Mouse (Mus musculus): ENCODE results near the gene Hist2h2bb. TPM values are rescaled to one million over a fixed set of nuclear protein-coding genes. Genes with fewer than 3 reads are reported as not detected.

Hist2h2bb gene
- total and polyA plus RNA-seq, 2 experiments from 2014 or later: 0.59 to 225 TPM

DNA sequence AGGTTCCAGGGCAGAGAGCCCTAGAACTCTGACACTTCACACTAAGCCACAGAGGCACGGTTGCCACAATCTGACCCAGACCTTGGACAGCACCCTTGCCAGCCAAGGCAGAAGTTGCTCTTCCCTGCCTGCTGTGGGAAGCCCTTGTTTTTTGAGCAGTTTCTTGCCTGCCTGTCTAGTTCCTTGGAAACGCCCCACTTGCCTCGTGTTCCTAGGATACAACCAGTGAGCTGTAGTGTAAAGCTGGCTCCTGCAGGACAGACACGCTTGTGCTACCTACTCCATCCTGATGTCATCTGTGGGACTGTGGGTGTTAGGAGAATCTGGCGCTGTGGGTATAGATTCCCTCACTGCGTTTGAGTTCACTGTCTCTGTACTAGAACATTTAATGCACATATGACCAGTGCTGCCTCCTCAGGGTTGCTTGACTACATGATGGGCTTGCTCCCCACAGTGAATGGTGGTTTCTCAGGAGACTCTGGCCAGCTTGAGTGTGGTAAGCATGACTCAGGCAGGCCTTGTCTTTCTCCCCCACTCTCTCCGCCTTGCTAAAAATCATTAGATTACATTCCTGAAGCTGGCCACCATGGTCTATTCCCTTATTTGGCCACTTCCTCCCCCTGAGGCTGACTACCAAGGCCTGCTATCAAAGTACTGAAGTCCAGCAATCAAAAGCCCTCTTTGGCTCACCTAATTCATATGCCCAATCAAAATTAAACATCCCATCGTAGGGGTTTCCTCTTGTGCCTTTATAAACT is 43.0 kb downstream of the Hist2h2bb start:
- H3K9me3 ChIP-seq (replicated peaks; ENCODE audit: control insufficient read depth, low read length): no peaks in the 10 kb centered on the region
- no peak overlapping the region for H3K4me3 ChIP-seq (ENCODE audit: low read depth, low read length)
- DNase-seq (ENCODE audit: low spot score) (no peak), ATAC-seq (ENCODE audit: insufficient read depth, low read depth) (no peak)
- no peaks in the 10 kb centered on the region for H3K4me1 ChIP-seq (ENCODE audit: control insufficient read depth, insufficient read depth)
- no peak overlapping the region for H3K4me2 ChIP-seq (ENCODE audit: low read depth, low read length)
- H3K27ac ChIP-seq (ENCODE audit: low read depth): no peak overlapping the region
- H3K36me3 ChIP-seq (replicated peaks; ENCODE audit: control insufficient read depth, insufficient read depth, low read length): no peaks in the 10 kb centered on the region
- 47% methylated on average over 8 of the region's 8 CpGs for WGBS
- TF ChIP-seq CTCF (IDR thresholded peaks at IDR 0.05; ENCODE audit: low read depth): no peak
- no peak for TF ChIP-seq EP300 (IDR thresholded peaks at IDR 0.05; ENCODE audit: low read depth)
- H3K9ac ChIP-seq (replicated peaks; ENCODE audit: low read depth, low read length): no peak overlapping the region
- no peaks in the 10 kb centered on the region for H3K27me3 ChIP-seq (ENCODE audit: control insufficient read depth, insufficient read depth, low read length)

Small RNA genes lying within 50 kb of the gene (microRNA-seq; reads per million reads assigned to microRNA genes)
- gene Gm44492: 0.54 reads per million
- gene Gm47311: not detected
- gene Gm47313: not detected

Other genes with a start within 250 kb of the Hist2h2bb start
- 10.5 and 17.3 TPM in 2 replicates for gene Vps45, start 211.3 kb upstream of the Hist2h2bb start, total RNA-seq (2014; rRNA removed; ENCODE audit: low replicate concordance)
- 42.9 and 49.4 TPM in 2 replicates for gene Vps45, start 211.3 kb upstream of the Hist2h2bb start, polyA plus RNA-seq (2015; fragmentation: Nextera tagmentation; extraction: Ambion mirVana)
- gene Otud7b, start 165.2 kb upstream of the Hist2h2bb start, total RNA-seq (2014; rRNA removed; ENCODE audit: low replicate concordance): 17.6 and 21.9 TPM in 2 replicates
- gene Otud7b, start 165.2 kb upstream of the Hist2h2bb start, polyA plus RNA-seq (2015; fragmentation: Nextera tagmentation; extraction: Ambion mirVana): 16.8 and 21.7 TPM in 2 replicates
- 4.4 and 18.9 TPM in 2 replicates for gene Mtmr11, start 107.7 kb upstream of the Hist2h2bb start, total RNA-seq (2014; rRNA removed; ENCODE audit: low replicate concordance)
- gene Mtmr11, start 107.7 kb upstream of the Hist2h2bb start, polyA plus RNA-seq (2015; fragmentation: Nextera tagmentation; extraction: Ambion mirVana): 6.8 and 6.9 TPM in 2 replicates
- 34.5 and 41.7 TPM in 2 replicates for gene Sf3b4, start 97.4 kb upstream of the Hist2h2bb start, total RNA-seq (2014; rRNA removed; ENCODE audit: low replicate concordance)
- gene Sf3b4, start 97.4 kb upstream of the Hist2h2bb start, polyA plus RNA-seq (2015; fragmentation: Nextera tagmentation; extraction: Ambion mirVana): 48.3 and 48.6 TPM in 2 replicates
- 9.8 and 15.4 TPM in 2 replicates for gene Sv2a, start 88.6 kb upstream of the Hist2h2bb start, total RNA-seq (2014; rRNA removed; ENCODE audit: low replicate concordance)
- 10.8 and 11.2 TPM in 2 replicates for gene Sv2a, start 88.6 kb upstream of the Hist2h2bb start, polyA plus RNA-seq (2015; fragmentation: Nextera tagmentation; extraction: Ambion mirVana)
- gene Bola1, start 50.0 kb upstream of the Hist2h2bb start, total RNA-seq (2014; rRNA removed; ENCODE audit: low replicate concordance): 30.0 and 78.1 TPM in 2 replicates
- gene Bola1, start 50.0 kb upstream of the Hist2h2bb start, polyA plus RNA-seq (2015; fragmentation: Nextera tagmentation; extraction: Ambion mirVana): 52.4 and 55.3 TPM in 2 replicates
- gene Hist2h2ab, start 49.9 kb upstream of the Hist2h2bb start, total RNA-seq (2014; rRNA removed; ENCODE audit: low replicate concordance): 41.6 and 50.4 TPM in 2 replicates
- not detected in 2 replicates for gene Hist2h2ab, start 49.9 kb upstream of the Hist2h2bb start, polyA plus RNA-seq (2015; fragmentation: Nextera tagmentation; extraction: Ambion mirVana)
- gene Hist2h2ac, start 48.9 kb upstream of the Hist2h2bb start, total RNA-seq (2014; rRNA removed; ENCODE audit: low replicate concordance): 861 and 913 TPM in 2 replicates
- gene Hist2h2ac, start 48.9 kb upstream of the Hist2h2bb start, polyA plus RNA-seq (2015; fragmentation: Nextera tagmentation; extraction: Ambion mirVana): 2.5 and 3.4 TPM in 2 replicates
- gene Hist2h2be, start 48.6 kb upstream of the Hist2h2bb start, total RNA-seq (2014; rRNA removed; ENCODE audit: low replicate concordance): 13.2 and 22.1 TPM in 2 replicates
- 6.4 and 7.6 TPM in 2 replicates for gene Hist2h2be, start 48.6 kb upstream of the Hist2h2bb start, polyA plus RNA-seq (2015; fragmentation: Nextera tagmentation; extraction: Ambion mirVana)
- 551 and 927 TPM in 2 replicates for gene Hist2h3c2, start 30.6 kb upstream of the Hist2h2bb start, total RNA-seq (2014; rRNA removed; ENCODE audit: low replicate concordance)
- gene Hist2h3c2, start 30.6 kb upstream of the Hist2h2bb start, polyA plus RNA-seq (2015; fragmentation: Nextera tagmentation; extraction: Ambion mirVana): 2.3 and 2.6 TPM in 2 replicates
- gene Hist2h2aa2, start 29.5 kb upstream of the Hist2h2bb start, total RNA-seq (2014; rRNA removed; ENCODE audit: low replicate concordance): 1,879 and 2,872 TPM in 2 replicates
- 101 and 115 TPM in 2 replicates for gene Hist2h2aa2, start 29.5 kb upstream of the Hist2h2bb start, polyA plus RNA-seq (2015; fragmentation: Nextera tagmentation; extraction: Ambion mirVana)
- 1,660 and 2,559 TPM in 2 replicates for gene Hist2h2aa1, start 24.3 kb upstream of the Hist2h2bb start, total RNA-seq (2014; rRNA removed; ENCODE audit: low replicate concordance)
- gene Hist2h2aa1, start 24.3 kb upstream of the Hist2h2bb start, polyA plus RNA-seq (2015; fragmentation: Nextera tagmentation; extraction: Ambion mirVana): 22.0 and 24.6 TPM in 2 replicates
- gene Hist2h3c1, start 23.1 kb upstream of the Hist2h2bb start, total RNA-seq (2014; rRNA removed; ENCODE audit: low replicate concordance): not detected in 2 replicates
- gene Hist2h3c1, start 23.1 kb upstream of the Hist2h2bb start, polyA plus RNA-seq (2015; fragmentation: Nextera tagmentation; extraction: Ambion mirVana): 0.19 and 0.41 TPM in 2 replicates
- 129 and 135 TPM in 2 replicates for gene Hist2h4, start 6.4 kb upstream of the Hist2h2bb start, total RNA-seq (2014; rRNA removed; ENCODE audit: low replicate concordance)
- 5.4 and 5.9 TPM in 2 replicates for gene Hist2h4, start 6.4 kb upstream of the Hist2h2bb start, polyA plus RNA-seq (2015; fragmentation: Nextera tagmentation; extraction: Ambion mirVana)
- 1,066 and 1,627 TPM in 2 replicates for gene Hist2h3b, start 1.1 kb upstream of the Hist2h2bb start, total RNA-seq (2014; rRNA removed; ENCODE audit: low replicate concordance)
- 13.1 and 16.2 TPM in 2 replicates for gene Hist2h3b, start 1.1 kb upstream of the Hist2h2bb start, polyA plus RNA-seq (2015; fragmentation: Nextera tagmentation; extraction: Ambion mirVana)
- 1.1 and 3.0 TPM in 2 replicates for gene Fcgr1, start 24.2 kb downstream of the Hist2h2bb start, total RNA-seq (2014; rRNA removed; ENCODE audit: low replicate concordance)
- 1.2 and 1.5 TPM in 2 replicates for gene Fcgr1, start 24.2 kb downstream of the Hist2h2bb start, polyA plus RNA-seq (2015; fragmentation: Nextera tagmentation; extraction: Ambion mirVana)
- not detected in 2 replicates for gene BC107364, start 182.6 kb downstream of the Hist2h2bb start, total RNA-seq (2014; rRNA removed; ENCODE audit: low replicate concordance)
- 0.40 and 0.41 TPM in 2 replicates for gene BC107364, start 182.6 kb downstream of the Hist2h2bb start, polyA plus RNA-seq (2015; fragmentation: Nextera tagmentation; extraction: Ambion mirVana)